Mouse (Mus musculus) R1 (cell line): Measurements from ENCODE around the gene Rpp14.

ENCODE experiments used
- DNase-seq: peaks from one replicate; pipeline ENCODE4 v3.0.0-alpha.2; 2018; ENCODE audit warnings: low read depth, low spot score

Rpp14 gene

GRCm38 (mm10) chr14:8114756-8115155 lies 34.6 kb downstream of the Rpp14 start:
- no peak for DNase-seq

GRCm38 (mm10) chr14:8115772-8116171 lies 35.6 kb downstream of the Rpp14 start:
- DNase-seq: no peak

- no peak for DNase-seq
Measured at GRCm38 (mm10) chr14:8117371-8117770, 37.2 kb downstream of the Rpp14 start.

GRCm38 (mm10) chr14:8119454-8119853 lies 39.3 kb downstream of the Rpp14 start:
- no peak for DNase-seq

GRCm38 (mm10) chr14:8119904-8120303 lies 39.7 kb downstream of the Rpp14 start:
- no peak for DNase-seq

GRCm38 (mm10) chr14:8123141-8123540 lies 43.0 kb downstream of the Rpp14 start:
- DNase-seq: no peak

- peak; percentile 72 for DNase-seq
Measured at GRCm38 (mm10) chr14:8123611-8124010, 43.4 kb downstream of the Rpp14 start.

- peak; percentile 82 for DNase-seq
Measured at GRCm38 (mm10) chr14:8124046-8124881, 44.1 kb downstream of the Rpp14 start.

- no peak for DNase-seq
Measured at GRCm38 (mm10) chr14:8127971-8128370, 47.8 kb downstream of the Rpp14 start.

GRCm38 (mm10) chr14:8132789-8133188 lies 52.6 kb downstream of the Rpp14 start:
- DNase-seq: no peak

- no peak for DNase-seq
Measured at GRCm38 (mm10) chr14:8134234-8134633, 54.1 kb downstream of the Rpp14 start.

- DNase-seq: no peak
Measured at GRCm38 (mm10) chr14:8135130-8135529, 55.0 kb downstream of the Rpp14 start.

GRCm38 (mm10) chr14:8139724-8140710 lies 59.9 kb downstream of the Rpp14 start:
- DNase-seq: peak; percentile 91

GRCm38 (mm10) chr14:8141131-8141530 lies 61.0 kb downstream of the Rpp14 start:
- no peak for DNase-seq
